Comparison of ENCODE assay signal across 8 mouse cellular contexts in genomic region chr10:28493271-28493861, GRCm38 (mm10).
DNase-seq lines count a peak whose midpoint lies in the region; ATAC-seq lines count a peak whose summit lies in the region.

No protein-coding gene starts in this region.

- peak overlapping the region; percentile 10; the same call in 1 of the 2 replicates for H3K4me2 ChIP-seq in kidney, embryonic 16.5 days (replicated peaks; ENCODE audit: low read depth, low read length)
- H3K4me2 ChIP-seq in embryonic facial prominence, embryonic 15.5 days (replicated peaks), result no peak overlapping the region
- H3K4me2 ChIP-seq in hindbrain, embryonic 15.5 days, result peak overlapping the region; percentile 51
- peak overlapping the region; percentile 12; the same call in 1 of the 2 replicates for H3K4me2 ChIP-seq in stomach, embryonic 15.5 days
- no peak overlapping the region for H3K4me2 ChIP-seq in liver, embryonic 11.5 days

- no peak overlapping the region for H3K9ac ChIP-seq in kidney, embryonic 16.5 days (replicated peaks; ENCODE audit: low read length)
- no peak overlapping the region for H3K9ac ChIP-seq in embryonic facial prominence, embryonic 15.5 days
- 0 out of 2 replicates have a peak overlapping the region, but pooled peaks have one; percentile 6 for H3K9ac ChIP-seq in hindbrain, embryonic 15.5 days
- no peak overlapping the region for H3K9ac ChIP-seq in stomach, embryonic 15.5 days
- no peak overlapping the region for H3K9ac ChIP-seq in liver, embryonic 11.5 days (ENCODE audit: low read depth, low read length)

- H3K27ac ChIP-seq in kidney, embryonic 16.5 days (ENCODE audit: low read length), result no peak overlapping the region
- no peak overlapping the region; the same call in 1 of the 2 replicates for H3K27ac ChIP-seq in embryonic facial prominence, embryonic 15.5 days (replicated peaks)
- peak overlapping the region; percentile 70 for H3K27ac ChIP-seq in hindbrain, embryonic 15.5 days (replicated peaks)
- H3K27ac ChIP-seq in stomach, embryonic 15.5 days, result no peak overlapping the region
- H3K27ac ChIP-seq in liver, embryonic 11.5 days (ENCODE audit: low read depth, low read length), result no peak overlapping the region

- no peaks in the 10 kb centered on the region for H3K9me3 ChIP-seq in kidney, embryonic 16.5 days (ENCODE audit: low read length)
- H3K9me3 ChIP-seq in embryonic facial prominence, embryonic 15.5 days (replicated peaks), result no peaks in the 10 kb centered on the region
- H3K9me3 ChIP-seq in hindbrain, embryonic 15.5 days, result no peaks in the 10 kb centered on the region
- H3K9me3 ChIP-seq in stomach, embryonic 15.5 days, result no peaks in the 10 kb centered on the region
- H3K9me3 ChIP-seq in liver, embryonic 11.5 days (ENCODE audit: control insufficient read depth, low read length), result no peaks in the 10 kb centered on the region

- WGBS in kidney, embryonic 16.5 days, result 27% methylated on average over 7 of the region's 7 CpGs
- WGBS in embryonic facial prominence, embryonic 15.5 days, result 41% methylated on average over 7 of the region's 7 CpGs
- WGBS in hindbrain, embryonic 15.5 days, result 5% methylated on average over 7 of the region's 7 CpGs
- WGBS in stomach, embryonic 15.5 days, result 44% methylated on average over 7 of the region's 7 CpGs
- 63% methylated on average over 7 of the region's 7 CpGs for WGBS in liver, embryonic 11.5 days

- peaks cover 12% of the 10 kb centered on the region for H3K4me1 ChIP-seq in kidney, embryonic 16.5 days (ENCODE audit: insufficient read depth, low read length)
- no peaks in the 10 kb centered on the region for H3K4me1 ChIP-seq in embryonic facial prominence, embryonic 15.5 days
- peaks cover 16% of the 10 kb centered on the region for H3K4me1 ChIP-seq in hindbrain, embryonic 15.5 days (replicated peaks)
- no peaks in the 10 kb centered on the region for H3K4me1 ChIP-seq in stomach, embryonic 15.5 days
- no peaks in the 10 kb centered on the region for H3K4me1 ChIP-seq in liver, embryonic 11.5 days (replicated peaks; ENCODE audit: control insufficient read depth, insufficient read depth, low read length)

- ATAC-seq in kidney, embryonic 16.5 days (ENCODE audit: low FRiP score, low TSS enrichment), result peak; percentile 88
- peak; percentile 29; the same call in 1 of the 2 replicates for ATAC-seq in embryonic facial prominence, embryonic 15.5 days (ENCODE audit: insufficient number of reproducible peaks, low FRiP score, low TSS enrichment, low read depth)
- peak; percentile 92 for ATAC-seq in hindbrain, embryonic 15.5 days (ENCODE audit: low FRiP score, low read depth)
- 0 out of 2 replicates have a peak, but pooled peaks have one; percentile 47 for ATAC-seq in stomach, embryonic 15.5 days (ENCODE audit: insufficient read depth, low FRiP score, low read depth)
- no peak for ATAC-seq in liver, embryonic 11.5 days (replicated peaks; ENCODE audit: low FRiP score)

- H3K27me3 ChIP-seq in kidney, embryonic 16.5 days (ENCODE audit: insufficient read depth, low read length), result no peaks in the 10 kb centered on the region
- no peaks in the 10 kb centered on the region for H3K27me3 ChIP-seq in embryonic facial prominence, embryonic 15.5 days
- H3K27me3 ChIP-seq in hindbrain, embryonic 15.5 days, result no peaks in the 10 kb centered on the region
- H3K27me3 ChIP-seq in stomach, embryonic 15.5 days (replicated peaks), result no peaks in the 10 kb centered on the region
- no peaks in the 10 kb centered on the region for H3K27me3 ChIP-seq in liver, embryonic 11.5 days (replicated peaks; ENCODE audit: control insufficient read depth, insufficient read depth, low read length)

- H3K36me3 ChIP-seq in kidney, embryonic 16.5 days (ENCODE audit: insufficient read depth, low read length), result 0 out of 2 replicates have a peak, but pooled peaks cover 3% of the 10 kb centered on the region
- no peaks in the 10 kb centered on the region for H3K36me3 ChIP-seq in embryonic facial prominence, embryonic 15.5 days
- H3K36me3 ChIP-seq in hindbrain, embryonic 15.5 days, result no peaks in the 10 kb centered on the region
- no peaks in the 10 kb centered on the region for H3K36me3 ChIP-seq in stomach, embryonic 15.5 days
- H3K36me3 ChIP-seq in liver, embryonic 11.5 days (ENCODE audit: control insufficient read depth, insufficient read depth, low read length), result no peaks in the 10 kb centered on the region

- no peak overlapping the region for H3K4me3 ChIP-seq in kidney, embryonic 16.5 days (ENCODE audit: low read length)
- no peak overlapping the region for H3K4me3 ChIP-seq in embryonic facial prominence, embryonic 15.5 days (replicated peaks)
- H3K4me3 ChIP-seq in hindbrain, embryonic 15.5 days, result peak overlapping the region; percentile 2; the same call in 1 of the 2 replicates
- no peak overlapping the region for H3K4me3 ChIP-seq in stomach, embryonic 15.5 days (replicated peaks)
- no peak overlapping the region for H3K4me3 ChIP-seq in liver, embryonic 11.5 days (ENCODE audit: low read depth, low read length)

- no peak for DNase-seq in kidney, adult 9 months
- DNase-seq in lung, postnatal 10 days, result peak; percentile 60
- DNase-seq in urinary bladder, postnatal 25 days (ENCODE audit: low spot score), result no peak
- no peak for DNase-seq in liver, embryonic 11.5 days (ENCODE audit: low spot score)

Comparison
In these comparisons a context has a peak if more than half of its experiments do, and no peak if none do; other contexts are left out.
1. H3K4me2 ChIP-seq: peak in kidney, embryonic 16.5 days (single experiment), hindbrain, embryonic 15.5 days (single experiment) and stomach, embryonic 15.5 days (single experiment); none in embryonic facial prominence, embryonic 15.5 days (single experiment) and liver, embryonic 11.5 days (single experiment).